Mouse (Mus musculus) ES-E14 (cell line): Measurements from ENCODE around the gene Col24a1. TPM values are rescaled to one million over a fixed set of nuclear protein-coding genes. Genes with fewer than 3 reads are reported as not detected.

Source experiments
- DNase-seq: peaks from one replicate; pipeline ENCODE4 v3.0.0-alpha.2; 2013; ENCODE audit warnings: low read depth, low spot score
- H3K27ac ChIP-seq: 2 replicates; pipeline ENCODE4 v1.5.1; 2012; ENCODE audit warnings: low read depth, mild to moderate bottlenecking, low read length, moderate library complexity, mixed read lengths; ENCODE audit not compliant: poor library complexity, insufficient read depth, severe bottlenecking
- H3K36me3 ChIP-seq: 2 replicates; pipeline ENCODE4 v1.6.1; 2012; ENCODE audit warnings: mild to moderate bottlenecking, low read length, moderate library complexity, mixed read lengths; ENCODE audit not compliant: control insufficient read depth, poor library complexity, insufficient read depth, severe bottlenecking
- H3K4me1 ChIP-seq, 2 experiments: fragments of 150-350 bp in 1 of 2; sonication (generic) in 1 of 2; 2 replicates each; pipeline ENCODE4 v1.6.1; 2012; ENCODE audit warnings: low read length in 2 of 2, mild to moderate bottlenecking in 1 of 2, mixed read lengths in 1 of 2; ENCODE audit not compliant: control insufficient read depth in 2 of 2, insufficient read depth in 2 of 2, poor library complexity in 1 of 2
- H3K4me3 ChIP-seq, 2 experiments: fragments of 150-350 bp in 1 of 2; sonication (generic) in 1 of 2; 2 replicates each; pipeline ENCODE4 v1.5.1; 2012; ENCODE audit warnings: low read length in 2 of 2, low read depth in 1 of 2, mild to moderate bottlenecking in 1 of 2, mixed read lengths in 1 of 2; ENCODE audit not compliant: insufficient read depth in 1 of 2, poor library complexity in 1 of 2, severe bottlenecking in 1 of 2
- H3K9ac ChIP-seq: 2 replicates; pipeline ENCODE4 v1.6.1; 2012; ENCODE audit warnings: low read depth, mild to moderate bottlenecking, low read length, mixed read lengths; ENCODE audit not compliant: poor library complexity, insufficient read depth, severe bottlenecking
- H3K9me3 ChIP-seq: fragments of 150-350 bp; sonication (generic); 2 replicates; pipeline ENCODE4 v1.6.1; 2012; ENCODE audit warnings: low read depth, mild to moderate bottlenecking, low read length; ENCODE audit not compliant: control insufficient read depth, insufficient read depth
- CHD2 ChIP-seq: IDR thresholded peaks from 2 replicates; pipeline ENCODE4 v1.6.1; 2014; ENCODE audit warnings: mild to moderate bottlenecking, low read depth, low read length, inconsistent platforms
- HCFC1 ChIP-seq: IDR thresholded peaks from 2 replicates; pipeline ENCODE4 v1.6.1; 2012; ENCODE audit warnings: low read length, inconsistent platforms, borderline replicate concordance; ENCODE audit not compliant: insufficient read depth
- MAFK ChIP-seq: IDR thresholded peaks from 2 replicates; pipeline ENCODE4 v1.6.1; 2014; ENCODE audit warnings: mild to moderate bottlenecking, low read depth, low read length, inconsistent platforms; ENCODE audit not compliant: insufficient read depth
- ZC3H11A ChIP-seq: IDR thresholded peaks from 2 replicates; pipeline ENCODE4 v1.6.1; 2012; ENCODE audit warnings: low read depth, mild to moderate bottlenecking, inconsistent platforms, low read length, borderline replicate concordance
- ZNF384 ChIP-seq: IDR thresholded peaks from 2 replicates; pipeline ENCODE4 v1.6.1; 2012; ENCODE audit warnings: low read depth, low read length, inconsistent platforms
- in situ Hi-C, 2 experiments: fragments of 600-800 bp; cut with MboI; formaldehyde crosslinking; loops; one replicate each; pipeline ENCODE4 v1.15.1; 2025; ENCODE audit warnings: low sequenced_read_pairs in 2 of 2, inconsistent platforms in 1 of 2; ENCODE audit not compliant: unreplicated experiment in 2 of 2
- total RNA-seq: library from RNA; depleted of rRNA; stranded (reverse); fragments of 300-350 nt; gene quantifications from 2 replicates; pipeline ENCODE4 v1.2.3, GENCODE M21; 2012

Col24a1 gene
- total RNA-seq, 1 experiment, result 0.09 TPM

- Histone ChIP-seq H3K9ac (no peak overlapping the region), H3K4me3 (no peak overlapping the region), H3K27ac (no peak overlapping the region), H3K9me3 (no peaks in the 10 kb centered on the region), H3K4me1 (no peaks in the 10 kb centered on the region), H3K36me3 (no peaks in the 10 kb centered on the region)
- no peak for TF ChIP-seq MAFK
- no peak for TF ChIP-seq CHD2
- no peak for TF ChIP-seq ZNF384
- no peak for TF ChIP-seq HCFC1
- no peak for TF ChIP-seq ZC3H11A
- in situ Hi-C loops, result no loop called here
- DNase-seq, result no peak
Measured at GRCm38 (mm10) chr3:145256647-145257046, 35.6 kb upstream of the Col24a1 start.

- no peaks in the 10 kb centered on the region for H3K9me3 ChIP-seq
- no peak for TF ChIP-seq CHD2
- no peak for TF ChIP-seq MAFK
- TF ChIP-seq ZC3H11A, result no peak
- no peak for TF ChIP-seq HCFC1
- no peak for TF ChIP-seq ZNF384
- H3K36me3 ChIP-seq, result no peaks in the 10 kb centered on the region
- H3K27ac ChIP-seq, result no peak overlapping the region
- H3K4me1 ChIP-seq, result no peaks in the 10 kb centered on the region
- no peak for DNase-seq
- in situ Hi-C loops, result no loop called here
- no peak overlapping the region for H3K4me3 ChIP-seq
- no peak overlapping the region for H3K9ac ChIP-seq
Measured at GRCm38 (mm10) chr3:145259678-145260077, 32.6 kb upstream of the Col24a1 start.

- in situ Hi-C loops, result no loop called here
- H3K4me3 ChIP-seq, result no peak overlapping the region
- TF ChIP-seq ZC3H11A, result no peak
- no peak for TF ChIP-seq CHD2
- TF ChIP-seq HCFC1, result no peak
Measured at GRCm38 (mm10) chr3:145263131-145263530, 29.1 kb upstream of the Col24a1 start.

GRCm38 (mm10) chr3:145268066-145268465, 24.2 kb upstream of the Col24a1 start:
- in situ Hi-C loops, result no loop called here
- Histone ChIP-seq H3K9ac (no peak overlapping the region), H3K4me3 (no peak overlapping the region), H3K4me1 (no peaks in the 10 kb centered on the region), H3K27ac (no peak overlapping the region), H3K9me3 (no peaks in the 10 kb centered on the region), H3K36me3 (no peaks in the 10 kb centered on the region)
- no peak for TF ChIP-seq HCFC1
- no peak for TF ChIP-seq MAFK
- TF ChIP-seq CHD2, result no peak
- TF ChIP-seq ZNF384, result no peak
- no peak for TF ChIP-seq ZC3H11A
- DNase-seq, result no peak

More at GRCm38 (mm10) chr3:145263131-145263530, 29.1 kb upstream of the Col24a1 start:
- Histone ChIP-seq H3K27ac (no peak overlapping the region), H3K4me1 (no peaks in the 10 kb centered on the region), H3K9ac (no peak overlapping the region), H3K9me3 (no peaks in the 10 kb centered on the region), H3K36me3 (no peaks in the 10 kb centered on the region)
- DNase-seq, result no peak

- Histone ChIP-seq H3K4me1 (no peaks in the 10 kb centered on the region), H3K36me3 (no peaks in the 10 kb centered on the region), H3K4me3 (no peak overlapping the region), H3K9me3 (no peaks in the 10 kb centered on the region), H3K27ac (no peak overlapping the region), H3K9ac (no peak overlapping the region)
- in situ Hi-C loops, result no loop called here
- no peak for DNase-seq
- TF ChIP-seq ZNF384, result no peak
- TF ChIP-seq MAFK, result no peak
- TF ChIP-seq ZC3H11A, result no peak
- TF ChIP-seq CHD2, result no peak
- TF ChIP-seq HCFC1, result no peak
Measured at GRCm38 (mm10) chr3:145274191-145274590, 18.1 kb upstream of the Col24a1 start.
